Mouse (Mus musculus) kidney, postnatal 25 days (tissue): Measurements from ENCODE around the gene Olfr686.

ENCODE experiments used
- DNase-seq, 2 experiments: peaks; one replicate each; pipeline ENCODE4 v3.0.0; 2021; ENCODE audit warnings: mixed read lengths in 2 of 2

The Olfr686 gene

GRCm38 (mm10) chr7:105207385-105207784 lies at the start of gene Olfr686:
TSS of gene Olfr686 (minus strand) at chr7:105207485.
- DNase-seq = no peak

DNA sequence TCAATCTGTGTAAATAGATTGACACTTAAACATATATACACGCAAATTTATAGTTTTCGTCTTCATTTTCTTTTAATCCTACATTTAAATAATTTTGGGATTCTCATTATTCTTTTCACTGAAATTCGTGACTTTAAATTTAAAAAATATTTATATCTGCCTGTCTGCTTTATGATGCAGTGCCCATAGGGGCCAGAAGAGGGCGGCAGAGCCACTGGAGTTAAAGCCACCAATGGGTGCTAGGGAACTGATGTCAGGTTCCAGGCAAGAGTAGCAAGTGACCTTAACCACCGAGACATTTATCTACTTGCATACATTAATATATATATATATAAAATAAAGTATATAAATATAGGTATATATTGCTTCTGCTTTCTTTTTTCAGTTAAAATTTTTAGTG lies 49.4 kb upstream of the Olfr686 start:
- peak in 1 of 2 experiments; percentile 63 for DNase-seq

GRCm38 (mm10) chr7:105248197-105248596 lies 40.9 kb upstream of the Olfr686 start:
- DNase-seq = peak in 1 of 2 experiments; percentile 10

DNA sequence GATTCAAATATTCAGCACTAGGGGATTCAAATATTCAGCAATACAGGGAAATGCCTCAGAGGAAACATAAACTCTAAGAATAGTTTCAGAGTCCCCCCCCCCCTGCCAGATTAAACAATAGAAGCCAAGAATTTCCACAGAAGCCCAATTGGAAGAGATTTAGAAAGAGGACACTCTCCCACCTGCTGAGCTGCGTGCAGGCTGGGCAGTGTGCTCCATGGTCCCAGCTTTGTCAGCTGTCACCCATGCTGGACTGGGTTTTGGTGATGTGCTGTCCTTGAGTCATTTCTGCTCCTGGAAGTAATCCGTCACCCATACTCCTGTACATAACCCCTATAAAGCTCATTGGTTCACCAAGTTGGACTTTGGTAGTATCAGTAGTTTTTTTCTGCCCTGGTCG lies 40.4 kb upstream of the Olfr686 start:
- DNase-seq = peak in 1 of 2 experiments; percentile 11

GRCm38 (mm10) chr7:105229386-105229785 lies 22.1 kb upstream of the Olfr686 start:
- DNase-seq = no peak

DNA sequence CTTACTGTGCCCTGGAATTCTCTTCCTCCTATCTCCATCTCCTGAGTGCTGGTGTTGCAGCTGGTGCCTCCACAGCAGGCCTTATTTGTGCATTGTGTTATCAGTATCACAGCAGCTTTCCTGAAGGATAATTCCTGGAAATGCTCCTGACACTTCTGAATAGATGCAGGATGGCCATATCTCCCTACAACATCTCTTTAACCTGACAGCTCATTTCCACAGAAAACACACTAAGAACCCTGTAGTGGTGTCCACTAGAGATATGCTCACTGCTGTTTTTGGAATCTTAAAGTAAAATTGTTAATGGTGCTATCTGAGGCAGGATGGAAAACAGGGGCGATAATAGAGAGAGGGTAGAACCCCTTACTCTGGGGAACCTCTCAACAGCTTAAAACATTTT lies 20.9 kb upstream of the Olfr686 start:
- peak; percentile 11 to 52 for DNase-seq

DNA sequence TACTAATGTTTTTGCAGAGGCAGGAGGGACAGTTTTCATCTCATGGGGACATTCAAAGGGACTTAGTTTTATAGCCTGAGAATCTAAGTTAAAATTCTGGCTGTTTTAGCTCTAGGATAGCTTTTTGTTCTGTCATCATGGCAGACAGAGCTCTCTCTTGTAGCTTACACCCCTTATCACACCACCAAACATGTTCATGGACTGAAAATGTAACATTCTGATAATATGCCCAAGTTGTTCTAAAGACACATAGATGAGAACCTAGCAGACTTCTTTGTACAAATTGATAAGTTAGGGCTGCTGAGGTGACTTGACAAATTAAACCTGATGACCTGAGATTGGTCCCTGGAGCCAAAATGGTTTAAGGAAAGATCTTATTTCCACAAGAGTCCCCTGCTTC lies 19.4 kb upstream of the Olfr686 start:
- DNase-seq = no peak

GRCm38 (mm10) chr7:105226072-105226471 lies 18.8 kb upstream of the Olfr686 start:
- no peak for DNase-seq

DNA sequence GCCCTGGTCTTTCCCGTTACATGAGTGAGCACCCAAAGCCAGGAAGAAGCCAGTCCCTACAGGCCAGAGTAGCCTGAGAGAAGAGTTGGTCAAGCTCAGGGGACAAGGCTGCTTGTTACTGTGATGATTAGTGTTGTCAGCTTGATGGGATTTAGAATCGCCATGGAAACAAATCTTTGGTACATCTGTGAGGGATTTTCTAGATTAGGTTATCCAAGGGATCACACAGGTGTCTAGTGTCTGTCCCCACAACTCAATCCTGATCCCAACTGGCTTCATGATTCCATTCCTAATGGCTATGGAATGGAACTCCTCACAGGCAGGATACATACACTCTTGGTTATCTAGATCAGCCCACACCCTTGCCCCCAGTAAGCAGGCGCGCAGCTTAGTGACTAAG lies 11.0 kb upstream of the Olfr686 start:
- DNase-seq = no peak

- no peak for DNase-seq
Observed at GRCm38 (mm10) chr7:105214761-105215160, 7.5 kb upstream of the Olfr686 start.

DNA sequence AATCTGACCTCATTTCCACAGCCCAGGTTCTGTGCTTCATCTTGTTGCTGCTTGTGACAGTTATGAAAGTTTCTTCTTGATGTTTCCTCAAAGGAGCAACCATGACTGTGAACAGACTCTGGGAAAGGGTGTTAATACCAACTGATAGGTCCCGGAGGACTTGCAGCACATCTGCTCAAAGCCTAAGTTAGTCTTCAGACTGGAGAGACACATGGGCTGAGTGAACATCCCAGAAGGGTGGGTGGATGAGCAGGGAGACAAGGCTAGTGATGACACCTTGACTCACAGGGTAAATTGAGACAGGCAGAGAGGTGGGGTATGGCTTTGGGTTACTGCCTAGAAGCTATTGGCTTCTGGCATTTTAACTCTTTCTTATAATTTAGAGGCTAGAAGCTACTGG lies 21.4 kb downstream of the Olfr686 start, which contains the start of gene Olfr685:
Gene Olfr685 (minus strand): TSS at position 101 of the 400 bp plus-strand sequence.
- DNase-seq = no peak

DNA sequence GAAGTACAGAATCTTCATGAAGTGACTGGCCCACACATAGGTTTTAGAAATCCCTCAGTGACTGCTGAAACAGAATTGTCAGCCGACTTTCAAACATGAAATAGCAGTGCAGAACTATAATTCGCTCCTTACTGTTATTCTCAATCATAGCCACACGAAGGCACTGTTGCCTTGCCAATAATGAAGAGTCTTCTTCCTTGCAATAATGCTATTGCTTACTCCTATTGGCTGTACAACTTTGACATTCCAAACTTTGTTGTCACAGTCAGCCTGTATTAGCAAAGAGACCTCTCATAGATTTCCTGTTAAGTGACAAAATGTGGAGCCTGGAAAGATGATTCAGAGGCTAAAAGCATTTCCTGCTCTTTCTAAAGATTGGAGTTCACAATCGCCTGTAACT lies 36.5 kb downstream of the Olfr686 start:
- DNase-seq = peak in 1 of 2 experiments; percentile 12

- DNase-seq = no peak
Observed at GRCm38 (mm10) chr7:105163553-105163952, 43.7 kb downstream of the Olfr686 start, which contains the start of gene Olfr684. TSS of gene Olfr684 (minus strand) at chr7:105163653.
